Comparison of ENCODE assay signal across 8 mouse cellular contexts in the genomic region with DNA sequence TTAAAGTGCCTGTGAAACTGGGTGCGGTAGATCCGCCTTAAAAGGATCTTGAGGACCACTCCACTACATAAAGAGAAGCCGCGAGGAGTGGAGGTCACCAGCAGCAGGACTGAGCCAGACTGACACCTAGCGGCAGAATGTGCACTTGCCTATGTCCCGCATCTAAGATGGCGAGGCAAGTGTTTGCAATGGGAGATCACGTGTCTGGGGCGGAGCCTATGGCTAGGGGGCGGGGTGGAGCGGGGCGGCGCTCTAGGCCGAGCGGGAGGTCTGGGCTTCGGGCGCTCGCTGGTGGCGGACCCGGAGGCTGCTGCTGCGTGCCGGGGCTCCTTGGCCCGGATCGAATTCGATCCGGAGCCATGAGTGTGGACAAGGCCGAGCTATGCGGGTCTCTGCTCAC. TPM values are rescaled to one million over a fixed set of nuclear protein-coding genes. Genes with fewer than 3 reads are reported as not detected.
A peak's percentile ranks its signal among the peaks of the same experiment; 100 is the strongest.
DNase-seq lines count a peak whose midpoint lies in the region; ATAC-seq and TF ChIP-seq lines count a peak whose summit lies in the region.

A gene (plus strand): TSS at position 255 of the 400 bp plus-strand sequence.

- peak within 1 kb of the TSS; percentile 92 for H3K4me2 ChIP-seq in lung, postnatal 0 days (replicated peaks; ENCODE audit: low read depth, low read length)

- TF ChIP-seq CTCF in lung, postnatal 0 days (IDR thresholded peaks at IDR 0.05), result peak; percentile 98

- H3K4me3 ChIP-seq in hindbrain, embryonic 10.5 days, result peak within 1 kb of the TSS; percentile 66
- H3K4me3 ChIP-seq in lung, postnatal 0 days (ENCODE audit: low read depth, low read length), result peak within 1 kb of the TSS; percentile 55

- no peaks in the 10 kb centered on the region for H3K36me3 ChIP-seq in hindbrain, embryonic 10.5 days
- no peaks in the 10 kb centered on the region for H3K36me3 ChIP-seq in lung, postnatal 0 days (ENCODE audit: insufficient read depth, low read length)

- DNase-seq in MEL-GATA-1-ER (ENCODE audit: extremely low read depth, low read depth), result peak; percentile 97
- DNase-seq in cerebellum, adult 8-10 months, result peak; percentile 96
- peak; percentile 98 for DNase-seq in hindbrain, embryonic 10.5 days (ENCODE audit: low spot score)
- DNase-seq in layer of hippocampus, adult 9-11 months, result peak; percentile 97
- peak; percentile 99 for DNase-seq in lung, postnatal 0 days (ENCODE audit: low spot score)
- peak; percentile 94 for DNase-seq in ovary, postnatal 14 days (ENCODE audit: low spot score)
- peak; percentile 96 for DNase-seq in thymus, postnatal 14 days

- H3K27ac ChIP-seq in hindbrain, embryonic 10.5 days, result peak within 1 kb of the TSS; percentile 89
- peak within 1 kb of the TSS; percentile 96 for H3K27ac ChIP-seq in lung, postnatal 0 days (ENCODE audit: low read length)

- under 1% methylated on average over 28 of the region's 28 CpGs for WGBS in hindbrain, embryonic 10.5 days
- 0% methylated on average over 28 of the region's 28 CpGs for WGBS in lung, postnatal 0 days

- H3K9ac ChIP-seq in lung, postnatal 0 days (replicated peaks; ENCODE audit: low read depth), result peak within 1 kb of the TSS; percentile 75

- TF ChIP-seq EP300 in lung, postnatal 0 days (IDR thresholded peaks at IDR 0.05), result no peak

- H3K4me1 ChIP-seq in hindbrain, embryonic 10.5 days (replicated peaks), result peaks cover 37% of the 10 kb centered on the region
- H3K4me1 ChIP-seq in lung, postnatal 0 days (ENCODE audit: insufficient read depth, low read depth, low read length), result peaks cover 17% of the 10 kb centered on the region

- H3K27me3 ChIP-seq in hindbrain, embryonic 10.5 days (ENCODE audit: insufficient read depth, poor library complexity, severe bottlenecking), result peaks cover 61% of the 10 kb centered on the region
- no peaks in the 10 kb centered on the region for H3K27me3 ChIP-seq in lung, postnatal 0 days (replicated peaks; ENCODE audit: insufficient read depth, low read length)

- peak; percentile 67 for ATAC-seq in frontal cortex, adult (ENCODE audit: low TSS enrichment)
- peak; percentile 87 for ATAC-seq in lung, postnatal 0 days

- no peaks in the 10 kb centered on the region for H3K9me3 ChIP-seq in hindbrain, embryonic 10.5 days
- H3K9me3 ChIP-seq in lung, postnatal 0 days (ENCODE audit: low read length), result no peaks in the 10 kb centered on the region

RNA-seq across cellular contexts. Expression of the gene that starts here (rescaled TPM):
- 14.5 and 16.8 TPM in 2 replicates for polyA plus RNA-seq in hindbrain, embryonic 10.5 days (2016; fragmentation: Nextera tagmentation; extraction: Ambion mirVana)
- polyA plus RNA-seq in lung, postnatal 0 days (2015; fragmentation: Nextera tagmentation; extraction: Ambion mirVana), result 19.2 and 22.3 TPM in 2 replicates

Comparison
In these comparisons a context has a peak if more than half of its experiments do, and no peak if none do; other contexts are left out.
1. Peak in every context shown above with its lines: DNase-seq, ATAC-seq, H3K4me3 ChIP-seq and H3K27ac ChIP-seq.